Mouse (Mus musculus): Measurements from ENCODE around the gene Myh14. TPM values are rescaled to one million over a fixed set of nuclear protein-coding genes. Genes with fewer than 3 reads are reported as not detected.

Gene Myh14
- polyA plus RNA-seq, 2 experiments: 2.5 to 3.7 TPM

DNA sequence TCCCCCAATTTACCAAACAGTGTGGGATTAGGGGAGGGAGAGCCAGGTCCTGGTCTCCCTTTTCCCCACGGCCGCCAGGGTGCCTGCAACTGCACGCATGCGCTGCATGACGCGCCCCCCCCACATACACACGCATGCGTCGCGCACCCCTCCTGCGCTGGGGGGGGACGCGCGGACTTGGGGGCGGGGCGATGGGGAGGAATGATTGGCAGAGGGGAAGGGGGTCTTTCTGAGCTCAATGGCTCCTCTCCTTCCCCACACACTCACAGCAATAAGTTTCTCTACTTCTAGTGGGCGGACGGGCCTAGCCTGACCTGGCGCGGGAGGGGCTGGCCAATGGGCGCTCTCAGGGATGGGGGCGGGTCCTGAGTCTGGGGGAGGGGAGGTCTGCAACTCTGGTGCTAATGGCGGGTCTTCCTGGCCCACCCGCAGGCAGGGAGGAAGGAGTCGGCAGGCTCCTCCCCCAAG is 66.5 kb downstream of the Myh14 start:
- 0% methylated on average over 20 of the region's 25 CpGs for WGBS
- peak overlapping the region; percentile 36; the same call in 1 of the 2 replicates for H3K9ac ChIP-seq (ENCODE audit: low read depth, low read length, severe bottlenecking)
- H3K4me2 ChIP-seq (replicated peaks; ENCODE audit: low read depth, low read length, severe bottlenecking): peak overlapping the region; percentile 49
- ATAC-seq (ENCODE audit: low FRiP score, low read depth) (peak; percentile 78), DNase-seq (ENCODE audit: low spot score) (peak; percentile 23)
- H3K27ac ChIP-seq (replicated peaks; ENCODE audit: low read depth, low read length): no peak overlapping the region
- H3K4me3 ChIP-seq (replicated peaks; ENCODE audit: low read length): peak overlapping the region; percentile 32
- H3K4me1 ChIP-seq (ENCODE audit: control insufficient read depth, insufficient read depth, low read length): no peaks in the 10 kb centered on the region
- peaks cover 49% of the 10 kb centered on the region for H3K27me3 ChIP-seq (ENCODE audit: control insufficient read depth, insufficient read depth, low read length)
- H3K36me3 ChIP-seq (ENCODE audit: control insufficient read depth, insufficient read depth, low read length): no peaks in the 10 kb centered on the region
- no peak for TF ChIP-seq POLR2A (IDR thresholded peaks at IDR 0.05; ENCODE audit: borderline replicate concordance, extremely low read depth, insufficient read depth, insufficient read length)
- H3K9me3 ChIP-seq (ENCODE audit: control insufficient read depth, low read length): no peaks in the 10 kb centered on the region

- no peak for ATAC-seq (ENCODE audit: low FRiP score, low read depth)
- Histone ChIP-seq H3K36me3 (ENCODE audit: control insufficient read depth, insufficient read depth, low read length) (no peaks in the 10 kb centered on the region), H3K27ac (replicated peaks; ENCODE audit: low read depth, low read length) (no peak overlapping the region), H3K4me3 (replicated peaks; ENCODE audit: low read length) (peak overlapping the region; percentile 32; the same call in 1 of the 2 replicates), H3K27me3 (ENCODE audit: control insufficient read depth, insufficient read depth, low read length) (peaks cover 49% of the 10 kb centered on the region), H3K4me2 (replicated peaks; ENCODE audit: low read depth, low read length, severe bottlenecking) (peak overlapping the region; percentile 49), H3K9ac (ENCODE audit: low read depth, low read length, severe bottlenecking) (no peak overlapping the region), H3K9me3 (ENCODE audit: control insufficient read depth, low read length) (no peaks in the 10 kb centered on the region), H3K4me1 (ENCODE audit: control insufficient read depth, insufficient read depth, low read length) (no peaks in the 10 kb centered on the region)
- 2% methylated on average over 20 of the region's 20 CpGs for WGBS
- DNase-seq (ENCODE audit: low spot score): no peak
- no peak for TF ChIP-seq POLR2A (IDR thresholded peaks at IDR 0.05; ENCODE audit: borderline replicate concordance, extremely low read depth, insufficient read depth, insufficient read length)
Observed at GRCm38 (mm10) chr7:44603186-44603855, 67.3 kb downstream of the Myh14 start.

GRCm38 (mm10) chr7:44602443-44602842 is 68.2 kb downstream of the Myh14 start:
- no peaks in the 10 kb centered on the region for H3K36me3 ChIP-seq (ENCODE audit: control insufficient read depth, insufficient read depth, low read length)
- H3K27ac ChIP-seq (replicated peaks; ENCODE audit: low read depth, low read length): no peak overlapping the region
- H3K9ac ChIP-seq (ENCODE audit: low read depth, low read length, severe bottlenecking): no peak overlapping the region
- no peak for ATAC-seq (ENCODE audit: low FRiP score, low read depth)
- DNase-seq (ENCODE audit: low spot score): no peak
- no peak overlapping the region for H3K4me2 ChIP-seq (replicated peaks; ENCODE audit: low read depth, low read length, severe bottlenecking)
- no peak overlapping the region for H3K4me3 ChIP-seq (replicated peaks; ENCODE audit: low read length)
- H3K9me3 ChIP-seq (ENCODE audit: control insufficient read depth, low read length): no peaks in the 10 kb centered on the region
- TF ChIP-seq POLR2A (IDR thresholded peaks at IDR 0.05; ENCODE audit: borderline replicate concordance, extremely low read depth, insufficient read depth, insufficient read length): no peak
- no peaks in the 10 kb centered on the region for H3K4me1 ChIP-seq (ENCODE audit: control insufficient read depth, insufficient read depth, low read length)
- 20% methylated on average over 9 of the region's 11 CpGs for WGBS
- H3K27me3 ChIP-seq (ENCODE audit: control insufficient read depth, insufficient read depth, low read length): peaks cover 49% of the 10 kb centered on the region

DNA sequence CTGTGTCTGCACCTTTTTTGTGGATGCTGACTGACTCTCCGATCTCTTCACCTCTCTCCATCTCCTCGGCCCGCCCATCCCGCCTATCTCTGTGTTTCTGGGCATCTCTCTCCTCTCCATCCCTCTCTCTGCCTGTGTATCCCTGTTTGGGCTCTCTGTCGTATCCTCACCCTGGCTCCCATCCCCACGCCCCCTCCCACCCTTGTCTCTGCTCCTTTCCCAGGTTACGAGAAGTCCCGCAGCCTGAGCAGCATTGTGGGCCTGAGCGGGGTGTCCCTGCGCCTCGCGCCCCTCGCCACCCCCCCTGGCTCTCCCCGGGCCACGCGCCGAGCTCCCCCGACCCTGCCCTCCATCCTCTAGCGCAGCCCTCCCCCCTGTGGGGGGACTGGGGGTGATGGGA is 69.0 kb downstream of the Myh14 start:
- ATAC-seq (ENCODE audit: low FRiP score, low read depth) (no peak), DNase-seq (ENCODE audit: low spot score) (no peak)
- H3K27me3 ChIP-seq (ENCODE audit: control insufficient read depth, insufficient read depth, low read length): peaks cover 48% of the 10 kb centered on the region
- no peak overlapping the region for H3K4me2 ChIP-seq (replicated peaks; ENCODE audit: low read depth, low read length, severe bottlenecking)
- WGBS: 8% methylated on average over 19 of the region's 19 CpGs
- TF ChIP-seq POLR2A (IDR thresholded peaks at IDR 0.05; ENCODE audit: borderline replicate concordance, extremely low read depth, insufficient read depth, insufficient read length): no peak
- no peaks in the 10 kb centered on the region for H3K9me3 ChIP-seq (ENCODE audit: control insufficient read depth, low read length)
- no peak overlapping the region for H3K27ac ChIP-seq (replicated peaks; ENCODE audit: low read depth, low read length)
- H3K4me1 ChIP-seq (ENCODE audit: control insufficient read depth, insufficient read depth, low read length): no peaks in the 10 kb centered on the region
- no peak overlapping the region for H3K4me3 ChIP-seq (replicated peaks; ENCODE audit: low read length)
- H3K9ac ChIP-seq (ENCODE audit: low read depth, low read length, severe bottlenecking): no peak overlapping the region
- H3K36me3 ChIP-seq (ENCODE audit: control insufficient read depth, insufficient read depth, low read length): no peaks in the 10 kb centered on the region

- ATAC-seq (ENCODE audit: low FRiP score, low read depth): no peak
- 82% methylated on average over 10 of the region's 10 CpGs for WGBS
Observed at GRCm38 (mm10) chr7:44600691-44601262, 69.9 kb downstream of the Myh14 start.

More at GRCm38 (mm10) chr7:44600691-44601262, 69.9 kb downstream of the Myh14 start:
- Histone ChIP-seq H3K9ac (ENCODE audit: low read depth, low read length, severe bottlenecking) (no peak overlapping the region), H3K4me2 (replicated peaks; ENCODE audit: low read depth, low read length, severe bottlenecking) (no peak overlapping the region), H3K9me3 (ENCODE audit: control insufficient read depth, low read length) (no peaks in the 10 kb centered on the region), H3K27me3 (ENCODE audit: control insufficient read depth, insufficient read depth, low read length) (peaks cover 40% of the 10 kb centered on the region), H3K27ac (replicated peaks; ENCODE audit: low read depth, low read length) (no peak overlapping the region), H3K36me3 (ENCODE audit: control insufficient read depth, insufficient read depth, low read length) (no peaks in the 10 kb centered on the region), H3K4me1 (ENCODE audit: control insufficient read depth, insufficient read depth, low read length) (no peaks in the 10 kb centered on the region), H3K4me3 (replicated peaks; ENCODE audit: low read length) (no peak overlapping the region)
- TF ChIP-seq POLR2A (IDR thresholded peaks at IDR 0.05; ENCODE audit: borderline replicate concordance, extremely low read depth, insufficient read depth, insufficient read length): no peak
- no peak for DNase-seq (ENCODE audit: low spot score)

Data from limb, embryonic 14.5 days (tissue).